Mouse (Mus musculus): ENCODE results near the gene Thap4.

DNA sequence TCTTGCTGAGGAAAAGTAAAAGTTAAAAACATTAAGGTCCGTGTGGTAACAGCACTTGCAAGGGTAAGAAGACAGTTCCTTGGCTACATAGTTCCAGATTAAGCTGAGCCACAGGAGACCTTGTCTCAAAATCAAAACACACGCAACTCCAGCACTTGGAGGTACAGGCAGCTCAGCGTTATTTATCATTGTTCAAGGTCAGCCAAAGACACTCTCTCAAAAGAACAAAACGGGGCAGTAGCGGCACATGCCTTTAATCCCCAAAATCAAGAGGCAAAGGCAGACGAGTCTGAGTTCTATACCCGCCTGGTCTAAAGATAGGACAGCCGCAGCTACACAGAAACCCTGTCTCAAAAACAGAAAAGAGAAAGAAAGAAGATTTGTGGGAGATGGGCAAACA is 41.2 kb upstream of the Thap4 start:
- no peak for TF ChIP-seq CTCF (IDR thresholded peaks at IDR 0.05; ENCODE audit: borderline replicate concordance, insufficient read depth, low read length)
- no peak for TF ChIP-seq POLR2A (IDR thresholded peaks at IDR 0.05; ENCODE audit: low read depth, low read length)
